Mouse (Mus musculus) layer of hippocampus, postnatal 36 days (tissue): Measurements from ENCODE around the gene Stpg2. TPM values are rescaled to one million over a fixed set of nuclear protein-coding genes. Genes with fewer than 3 reads are reported as not detected.
"Not testable (repeated sequence)": the region's sequence is repeated elsewhere in the genome, so short reads cannot be mapped to it uniquely, and the experiment has no call there.

ENCODE experiments used
- DNase-seq, 2 experiments: peaks; one replicate each; pipeline ENCODE4 v3.0.0; 2022
- total RNA-seq, 2 experiments: library from RNA; stranded (reverse); gene quantifications; 2 replicates each; pipeline ENCODE4 v1.2.3; 2021

The Stpg2 gene
- total RNA-seq, 2 experiments from 2014 or later: 0.17 TPM; not detected in 1

DNA sequence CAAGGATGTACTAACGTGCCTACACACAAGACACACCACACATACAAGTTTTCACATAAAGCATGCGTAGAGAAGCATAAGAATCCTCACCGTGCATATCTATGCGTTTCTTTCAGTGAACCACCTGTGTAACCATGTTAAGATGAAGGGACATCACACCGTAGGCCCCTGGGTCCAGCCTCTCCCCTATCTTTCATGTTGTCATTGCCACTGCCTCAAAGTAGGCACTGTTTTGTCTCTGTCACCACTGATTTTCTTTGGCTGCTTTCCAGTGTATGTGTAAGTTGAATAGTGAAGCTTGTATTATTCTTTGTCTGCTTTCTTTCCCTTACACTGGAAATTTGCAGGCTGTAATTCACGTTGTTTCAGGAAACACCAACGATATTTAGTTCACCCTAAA is 236.7 kb downstream of the Stpg2 start:
- no peak for DNase-seq

DNA sequence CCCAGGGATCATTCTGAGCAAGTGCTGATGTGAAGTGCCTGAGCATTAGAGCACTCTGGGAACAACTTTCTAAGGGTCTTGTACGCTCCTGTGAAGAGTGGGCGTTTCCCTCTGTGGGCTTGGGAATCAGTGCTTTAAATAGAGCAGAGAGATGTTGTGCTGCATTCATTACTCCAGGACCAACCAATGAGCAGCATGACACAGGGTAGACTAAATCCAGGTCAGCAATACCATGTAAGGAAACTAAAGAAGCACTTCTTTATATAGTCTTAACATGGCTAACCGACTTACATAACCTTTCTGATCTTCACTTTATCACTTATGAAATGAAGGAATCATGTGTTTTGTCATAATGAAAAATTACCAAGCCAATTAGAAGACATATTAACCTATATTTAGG is 290.4 kb downstream of the Stpg2 start:
- DNase-seq: no peak

GRCm38 (mm10) chr3:139502216-139502615 is 296.7 kb downstream of the Stpg2 start:
- no peak for DNase-seq

- DNase-seq: peak; percentile 22 to 26
Measured at GRCm38 (mm10) chr3:139509275-139509985, 303.9 kb downstream of the Stpg2 start.

- no peak for DNase-seq
Measured at GRCm38 (mm10) chr3:139578496-139578895, 373.0 kb downstream of the Stpg2 start.

DNA sequence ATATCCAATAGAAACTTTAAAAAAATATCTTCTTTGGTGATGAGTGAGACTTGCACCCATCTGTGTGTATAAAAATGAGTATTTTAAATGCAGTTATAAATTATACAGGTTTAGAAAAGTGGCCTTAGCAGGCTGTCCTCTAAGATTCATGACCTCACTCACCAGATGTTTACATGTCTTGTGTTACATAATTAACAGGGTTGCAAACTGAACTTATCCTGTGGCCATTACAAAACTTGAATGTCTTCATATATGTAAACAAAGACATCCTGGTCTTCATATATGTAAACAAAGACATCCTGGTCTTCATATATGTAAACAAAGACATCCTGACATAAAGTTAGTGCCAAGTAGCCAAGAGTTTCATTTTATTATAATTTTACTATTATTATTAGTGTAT is 375.8 kb downstream of the Stpg2 start:
- no peak for DNase-seq

DNA sequence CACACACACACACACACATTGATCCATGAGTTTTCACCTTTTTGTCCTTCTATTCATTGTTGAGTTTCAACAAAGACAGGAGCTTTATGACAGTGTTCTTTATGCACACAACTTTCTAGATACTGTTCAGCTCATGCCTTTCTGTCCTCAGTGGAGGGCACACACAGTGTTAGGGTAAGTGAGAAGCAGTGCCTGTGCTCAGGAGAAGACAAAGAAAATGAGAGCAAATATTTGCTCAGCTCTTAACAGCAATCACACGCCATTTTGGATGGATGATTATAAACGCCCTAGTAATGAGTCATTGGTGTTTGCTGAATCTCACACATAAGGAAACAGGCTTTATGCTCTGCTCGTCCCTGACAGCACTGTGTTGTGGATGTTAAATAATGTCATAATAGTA is 394.0 kb downstream of the Stpg2 start:
- no peak for DNase-seq

DNA sequence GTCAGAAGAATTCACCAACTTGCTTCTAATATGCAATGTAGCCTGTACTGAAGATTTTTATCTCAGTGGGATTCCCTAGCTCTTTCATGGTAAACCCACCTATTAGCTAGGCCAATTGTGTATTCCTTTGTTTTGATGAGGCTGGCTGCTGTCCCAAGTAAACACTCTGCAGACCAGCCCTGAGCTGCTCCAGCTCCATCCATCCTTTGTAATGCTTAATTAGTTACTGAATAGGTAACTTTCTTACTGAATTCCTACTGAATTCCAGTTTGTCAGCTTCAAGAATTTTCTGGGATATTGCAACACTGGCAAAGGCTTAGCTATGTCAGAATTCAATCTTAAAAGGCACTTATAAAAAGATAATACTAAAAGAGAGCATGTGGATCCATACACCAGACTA is 402.8 kb downstream of the Stpg2 start:
- not testable (repeated sequence) for DNase-seq

GRCm38 (mm10) chr3:139614641-139615040 is 409.1 kb downstream of the Stpg2 start:
- no peak for DNase-seq

GRCm38 (mm10) chr3:139615791-139616190 is 410.3 kb downstream of the Stpg2 start:
- DNase-seq: peak; percentile 18 to 20

DNA sequence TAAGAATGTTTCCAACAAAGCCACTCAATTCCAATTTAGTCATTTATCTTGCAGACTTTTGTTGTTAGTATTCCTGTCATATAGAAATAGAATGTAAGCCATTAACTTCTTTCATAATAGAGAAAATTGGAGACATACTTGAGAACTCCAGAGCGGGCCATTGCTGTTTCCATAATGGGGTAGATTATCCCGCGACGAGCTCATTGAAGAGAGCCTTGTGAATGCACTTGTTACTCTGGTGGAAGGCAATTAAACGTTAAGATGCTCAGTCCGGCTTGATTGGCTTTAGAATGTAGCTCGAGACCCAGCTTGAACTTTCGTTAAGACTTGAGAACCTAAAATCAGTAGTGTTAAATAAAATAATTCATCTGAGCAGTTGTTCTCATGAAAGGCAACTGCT is 432.4 kb downstream of the Stpg2 start:
- no peak for DNase-seq

- no peak for DNase-seq
Measured at GRCm38 (mm10) chr3:139651505-139651904, 446.0 kb downstream of the Stpg2 start.

DNA sequence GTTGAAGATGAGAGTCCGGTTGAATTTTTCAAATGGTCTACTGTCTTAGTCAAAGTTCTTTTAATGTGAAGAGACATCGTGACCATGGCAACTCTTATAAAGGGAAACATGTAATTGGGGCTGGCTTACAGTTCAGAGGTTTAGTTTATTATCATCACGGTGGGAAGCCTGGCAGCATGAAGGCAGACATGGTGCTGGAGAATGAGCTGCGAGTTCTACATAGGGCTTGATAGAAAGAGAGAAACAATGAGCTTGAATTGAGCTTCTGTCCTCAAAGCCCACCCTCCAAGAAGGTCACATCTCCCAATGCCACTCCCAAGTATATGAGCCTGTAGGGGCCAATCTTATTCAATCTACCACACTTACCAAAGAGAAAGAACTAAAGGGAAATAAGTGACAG is 453.9 kb downstream of the Stpg2 start:
- no peak for DNase-seq

GRCm38 (mm10) chr3:139662241-139662640 is 456.7 kb downstream of the Stpg2 start:
- DNase-seq: no peak

- no peak for DNase-seq
Measured at GRCm38 (mm10) chr3:139663712-139664245, 458.3 kb downstream of the Stpg2 start.

- DNase-seq: no peak
Measured at GRCm38 (mm10) chr3:139665047-139665446, 459.6 kb downstream of the Stpg2 start.

DNA sequence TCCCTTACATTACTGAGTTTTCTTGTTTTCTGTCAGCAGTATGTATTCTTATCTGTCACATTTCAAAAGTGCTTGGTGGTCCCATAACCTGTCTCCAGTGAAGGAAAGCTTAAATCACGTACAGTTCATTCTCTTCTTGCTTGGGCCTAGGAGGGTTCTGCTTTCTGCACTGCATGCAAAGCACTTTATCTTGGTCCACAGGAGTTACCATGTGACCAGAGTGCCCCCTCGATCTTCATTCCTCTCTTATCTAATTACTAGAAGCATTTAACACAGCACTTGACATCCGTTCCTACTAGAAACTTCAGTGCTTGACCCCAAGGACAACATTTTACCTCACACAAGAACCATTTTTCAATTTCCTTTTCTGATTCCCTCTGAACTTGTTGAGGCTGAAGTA is 470.7 kb downstream of the Stpg2 start:
- no peak for DNase-seq

DNA sequence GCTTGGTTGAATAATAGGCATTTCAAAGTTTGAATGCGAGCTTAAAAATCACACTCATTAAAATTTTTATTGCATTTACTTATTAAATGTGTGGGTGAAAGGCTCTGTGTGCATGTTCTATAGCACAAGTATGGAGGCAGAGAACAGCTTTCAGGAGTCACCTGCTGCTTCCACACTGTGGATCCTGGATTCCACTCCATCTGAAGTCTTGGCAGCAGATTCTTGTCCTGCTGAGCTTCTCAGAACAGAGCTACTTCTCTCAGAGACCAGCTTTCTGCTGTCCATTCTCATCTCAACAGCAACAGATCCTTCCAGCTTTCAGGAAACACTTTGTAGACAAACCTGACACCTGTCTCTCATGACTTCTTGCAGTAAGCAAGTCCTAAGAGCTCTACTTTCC is 471.2 kb downstream of the Stpg2 start:
- DNase-seq: no peak

- DNase-seq: not testable (repeated sequence)
Measured at GRCm38 (mm10) chr3:139704238-139704637, 498.7 kb downstream of the Stpg2 start.

- DNase-seq: not testable (repeated sequence)
Measured at GRCm38 (mm10) chr3:139707396-139707795, 501.9 kb downstream of the Stpg2 start.

DNA sequence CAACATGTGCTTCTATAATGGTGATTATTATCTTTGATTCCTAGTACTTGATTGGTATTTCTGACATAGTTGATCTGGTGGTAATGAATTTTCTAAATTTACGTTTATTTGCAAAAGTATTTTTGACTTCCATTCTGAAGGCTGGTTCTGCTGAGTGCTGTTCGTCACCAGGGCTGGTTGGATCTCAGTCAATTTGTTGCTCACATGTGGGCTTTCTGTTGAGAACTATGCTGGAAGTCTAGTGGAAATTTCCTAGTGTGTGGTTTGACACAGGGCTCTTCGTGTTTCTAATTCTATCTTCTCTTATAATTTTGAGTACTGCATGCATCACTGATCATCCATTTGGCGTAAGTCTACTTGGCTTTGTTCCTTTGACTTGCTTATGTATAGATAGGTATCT is 504.3 kb downstream of the Stpg2 start:
- peak in 1 of 2 experiments; percentile 15 for DNase-seq

- DNase-seq: no peak
Measured at GRCm38 (mm10) chr3:139728751-139729150, 523.3 kb downstream of the Stpg2 start.

DNA sequence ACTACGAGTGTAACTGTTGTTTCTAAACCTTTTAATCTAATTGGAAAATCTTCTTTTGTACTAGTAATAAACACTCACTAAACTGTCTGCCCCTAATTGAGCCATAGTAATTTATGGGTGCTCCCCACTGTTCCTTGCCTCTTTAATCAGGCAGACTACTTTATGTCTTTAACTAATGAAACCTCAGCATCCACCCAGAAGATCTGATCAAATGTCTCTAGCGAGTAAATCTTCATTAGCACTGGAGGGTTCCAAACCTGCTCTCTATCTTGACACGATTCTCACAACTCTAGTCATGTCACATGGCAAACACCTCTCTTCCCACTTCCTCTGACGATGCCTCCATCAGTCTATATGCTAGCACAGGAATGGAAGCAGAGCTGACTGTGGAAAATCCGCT is 523.8 kb downstream of the Stpg2 start:
- no peak for DNase-seq

DNA sequence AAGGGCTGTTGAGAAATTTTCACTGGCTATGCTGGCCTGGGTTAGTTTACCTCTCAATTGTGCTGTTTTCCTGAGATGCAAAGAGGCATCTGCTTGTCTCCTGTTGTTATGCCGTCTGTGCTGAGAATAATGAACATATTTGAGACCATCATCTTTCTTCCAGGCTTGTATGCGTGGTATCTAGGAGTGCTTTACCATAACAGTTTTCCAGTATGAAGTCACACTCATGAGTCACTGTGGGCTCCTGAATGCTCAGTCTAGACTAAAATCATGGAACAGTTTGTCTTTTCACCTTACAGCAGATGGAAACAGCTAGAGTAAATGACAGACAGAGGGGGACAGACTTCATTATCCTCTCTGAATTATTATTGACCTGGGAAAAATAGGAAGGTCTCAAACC is 527.7 kb downstream of the Stpg2 start:
- no peak for DNase-seq

- DNase-seq: no peak
Measured at GRCm38 (mm10) chr3:139739388-139739787, 533.9 kb downstream of the Stpg2 start.
